Mouse (Mus musculus) intestine, embryonic 14.5 days (tissue): Measurements from ENCODE around the gene Fam161a. TPM values are rescaled to one million over a fixed set of nuclear protein-coding genes. Genes with fewer than 3 reads are reported as not detected.

Experiments
- ATAC-seq: fragments of 200-750 bp; cut with Nextera tagmentation; replicated peaks from 2 replicates; pipeline ENCODE4 v1.8.0; 2017; ENCODE audit warnings: low read depth, moderate number of reproducible peaks, moderate TSS enrichment, moderate library complexity; ENCODE audit not compliant: low FRiP score, low TSS enrichment
- DNase-seq: peaks from one replicate; pipeline ENCODE4 v3.0.0-alpha.2; 2018; ENCODE audit warnings: low spot score
- H3K27ac ChIP-seq: fragments of 300-500 bp; sonication (generic); 2 replicates; pipeline ENCODE4 v1.5.1; 2014; ENCODE audit warnings: low read depth, mild to moderate bottlenecking, control low read depth
- H3K27me3 ChIP-seq: fragments of 300-500 bp; sonication (generic); replicated peaks from 2 replicates; pipeline ENCODE4 v1.6.1; 2014; ENCODE audit warnings: low read length, control low read depth; ENCODE audit not compliant: control insufficient read depth, insufficient read depth
- H3K36me3 ChIP-seq: fragments of 300-500 bp; sonication (generic); 2 replicates; pipeline ENCODE4 v1.6.1; 2014; ENCODE audit warnings: low read length, control low read depth; ENCODE audit not compliant: control insufficient read depth, insufficient read depth
- H3K4me1 ChIP-seq: fragments of 300-500 bp; sonication (generic); replicated peaks from 2 replicates; pipeline ENCODE4 v1.6.1; 2014; ENCODE audit warnings: low read length, control low read depth, mixed read lengths; ENCODE audit not compliant: control insufficient read depth, insufficient read depth
- H3K4me2 ChIP-seq: fragments of 300-500 bp; sonication (generic); 2 replicates; pipeline ENCODE4 v1.6.1; 2014; ENCODE audit warnings: low read length
- H3K4me3 ChIP-seq: fragments of 300-500 bp; sonication (generic); 2 replicates; pipeline ENCODE4 v1.5.1; 2014; ENCODE audit warnings: low read depth, low read length, control low read depth, mixed read lengths
- H3K9ac ChIP-seq: fragments of 300-500 bp; sonication (generic); 2 replicates; pipeline ENCODE4 v1.6.1; 2014; ENCODE audit warnings: mild to moderate bottlenecking, low read length
- H3K9me3 ChIP-seq: fragments of 300-500 bp; sonication (generic); 2 replicates; pipeline ENCODE4 v1.6.1; 2016; ENCODE audit warnings: low read length, control low read depth; ENCODE audit not compliant: control insufficient read depth
- WGBS: fragments of 180-500 bp; shearing (Covaris S2); extraction: QIAGEN DNeasy Blood & Tissue Kit; methylation state at CpG from one replicate; pipeline ENCODE4 v1.1.7; 2014; 5-methylcytosine and 5-hydroxymethylcytosine counted together
- polyA plus RNA-seq: library from polyadenylated mRNA; unstranded; fragments of >200 nt; fragmentation: Nextera tagmentation; extraction: Ambion mirVana; gene quantifications from 2 replicates; pipeline ENCODE4 v1.2.1, GENCODE M21; 2014

Fam161a gene
- polyA plus RNA-seq, 1 experiment from 2014 or later: 1.6 TPM

DNA sequence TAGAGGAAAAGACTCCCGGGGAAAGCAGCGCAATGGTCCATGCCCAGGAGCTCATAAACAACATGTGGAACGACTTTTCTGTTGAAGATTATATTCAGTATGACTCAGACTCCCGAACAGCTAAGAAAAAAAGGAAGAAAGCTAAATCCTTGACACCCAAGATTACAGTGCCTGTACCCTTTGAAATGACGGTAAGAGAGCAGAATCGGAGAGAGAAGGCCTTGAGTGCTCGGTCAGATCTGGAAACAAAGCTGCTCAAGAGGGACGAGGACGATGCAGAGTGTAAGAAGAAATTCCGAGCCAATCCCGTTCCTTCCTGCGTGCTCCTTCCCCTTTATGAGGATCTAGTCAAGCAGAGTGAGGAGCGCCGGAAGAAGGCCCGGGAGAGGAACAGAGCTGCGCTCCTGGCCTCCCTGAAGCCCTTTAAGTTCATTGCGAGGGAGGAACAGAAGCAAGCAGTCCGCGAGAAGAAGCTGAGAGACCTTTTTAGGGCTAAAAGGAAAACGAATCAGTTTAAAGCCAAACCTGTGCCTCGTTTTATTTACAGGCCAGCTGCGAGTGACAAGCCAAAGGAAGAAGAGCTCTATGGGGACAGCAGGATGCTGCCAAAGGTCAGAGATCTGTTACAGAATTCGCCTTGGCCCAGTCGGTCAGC lies 12.9 kb downstream of the Fam161a start:
- Histone ChIP-seq H3K36me3 (no peaks in the 10 kb centered on the region), H3K9me3 (no peaks in the 10 kb centered on the region), H3K27ac (no peak overlapping the region), H3K4me2 (no peak overlapping the region), H3K4me3 (no peak overlapping the region), H3K27me3 (no peaks in the 10 kb centered on the region), H3K9ac (no peak overlapping the region), H3K4me1 (no peaks in the 10 kb centered on the region)
- no peak for DNase-seq
- WGBS: 67% methylated on average over 24 of the region's 24 CpGs
- no peak for ATAC-seq

DNA sequence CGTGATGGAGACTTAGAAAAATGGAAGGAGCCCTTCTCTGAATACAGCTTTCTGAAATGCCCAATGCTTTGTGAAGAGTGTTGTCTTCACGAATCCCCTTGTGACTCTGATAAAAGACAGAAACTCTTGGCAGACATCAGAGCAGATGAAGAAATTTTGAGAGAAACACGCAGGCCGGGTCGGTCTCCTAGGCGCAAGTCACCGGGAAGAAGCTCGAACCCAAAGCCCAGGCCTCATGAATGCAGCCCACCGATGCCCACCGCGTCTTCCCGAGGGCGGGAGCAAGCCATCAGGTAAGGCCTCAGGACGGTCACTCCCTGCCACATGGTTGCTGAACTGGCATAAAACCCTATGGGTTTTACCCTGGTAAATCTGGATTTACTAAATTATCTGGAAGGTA lies 13.5 kb downstream of the Fam161a start:
- Histone ChIP-seq H3K9ac (no peak overlapping the region), H3K9me3 (no peaks in the 10 kb centered on the region), H3K27ac (no peak overlapping the region), H3K4me1 (no peaks in the 10 kb centered on the region), H3K27me3 (no peaks in the 10 kb centered on the region), H3K4me2 (no peak overlapping the region), H3K36me3 (no peaks in the 10 kb centered on the region), H3K4me3 (no peak overlapping the region)
- 90% methylated on average over 14 of the region's 14 CpGs for WGBS
- no peak for DNase-seq
- no peak for ATAC-seq

DNA sequence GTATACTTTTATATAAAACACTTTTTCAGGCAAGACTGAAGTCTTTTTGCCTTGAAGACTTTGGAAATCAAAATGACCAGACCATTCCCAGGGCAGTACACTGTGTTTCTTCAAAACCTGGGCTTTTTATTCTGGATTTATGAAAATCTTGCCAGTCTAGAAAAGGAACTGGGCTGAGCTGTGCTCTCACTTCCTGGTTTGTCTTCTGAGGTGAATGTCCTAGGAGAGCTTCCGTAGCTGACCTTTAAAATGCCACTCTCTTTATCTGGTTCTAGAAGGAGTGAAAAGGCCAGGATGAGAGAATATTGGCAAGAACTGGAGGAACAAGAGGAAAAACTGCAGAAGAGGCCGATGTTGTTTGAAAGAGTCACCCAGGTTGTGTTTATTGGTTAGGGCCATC lies 15.8 kb downstream of the Fam161a start:
- DNase-seq: no peak
- WGBS: 86% methylated on average over 2 of the region's 2 CpGs
- no peak overlapping the region for H3K4me3 ChIP-seq

DNA sequence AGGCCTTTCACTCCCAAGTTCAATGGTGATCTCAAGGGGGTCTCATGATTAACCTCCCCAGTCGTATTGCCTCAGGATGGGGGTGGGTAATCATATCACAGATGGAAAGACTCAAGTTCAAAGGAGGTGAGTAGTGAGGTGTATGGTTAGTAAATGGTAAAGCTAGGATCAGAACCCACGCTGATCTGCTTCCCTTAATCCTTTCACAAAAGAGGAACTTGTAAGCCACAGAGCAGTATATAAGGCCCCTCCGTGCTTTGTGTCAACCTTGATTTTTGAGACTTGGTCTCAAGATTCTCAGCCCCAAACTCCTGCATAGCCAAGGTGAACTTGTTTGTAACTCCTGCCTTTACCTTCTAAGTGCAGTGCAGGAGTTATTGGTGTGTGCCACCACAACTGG lies 16.8 kb downstream of the Fam161a start:
- WGBS: 85% methylated on average over 3 of the region's 3 CpGs
- Histone ChIP-seq H3K4me3 (no peak overlapping the region), H3K9ac (no peak overlapping the region), H3K27ac (no peak overlapping the region), H3K4me2 (no peak overlapping the region), H3K27me3 (no peaks in the 10 kb centered on the region), H3K4me1 (no peaks in the 10 kb centered on the region), H3K9me3 (no peaks in the 10 kb centered on the region), H3K36me3 (no peaks in the 10 kb centered on the region)
- DNase-seq (no peak), ATAC-seq (no peak)

More for the DNA sequence above, 15.8 kb downstream of the Fam161a start:
- Histone ChIP-seq H3K9me3 (no peaks in the 10 kb centered on the region), H3K27ac (no peak overlapping the region), H3K27me3 (no peaks in the 10 kb centered on the region), H3K4me2 (no peak overlapping the region), H3K36me3 (no peaks in the 10 kb centered on the region), H3K4me1 (no peaks in the 10 kb centered on the region), H3K9ac (no peak overlapping the region)
- no peak for ATAC-seq

DNA sequence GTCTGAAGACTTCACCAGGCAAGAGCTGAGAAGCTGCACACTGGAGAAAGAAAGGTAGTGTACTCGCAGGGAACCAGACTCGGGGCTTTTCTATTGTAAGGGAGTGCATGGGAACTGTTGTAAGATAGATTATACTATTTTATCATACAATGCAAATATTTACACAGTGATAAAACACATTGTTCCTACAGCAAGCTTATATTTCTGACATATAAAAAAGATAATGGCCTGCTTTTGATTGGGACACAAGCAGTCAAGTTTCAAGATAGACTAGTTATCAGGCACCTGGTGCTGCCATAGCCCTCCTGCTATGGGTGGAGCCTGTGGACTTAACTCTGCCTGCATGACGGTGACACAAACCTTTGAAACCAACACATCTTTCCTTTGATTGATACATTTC lies 21.6 kb downstream of the Fam161a start:
- Histone ChIP-seq H3K9ac (no peak overlapping the region), H3K27me3 (no peaks in the 10 kb centered on the region), H3K9me3 (no peaks in the 10 kb centered on the region), H3K27ac (no peak overlapping the region), H3K4me2 (no peak overlapping the region), H3K4me3 (no peak overlapping the region), H3K4me1 (no peaks in the 10 kb centered on the region), H3K36me3 (no peaks in the 10 kb centered on the region)
- DNase-seq (no peak), ATAC-seq (no peak)
- 45% methylated on average over 3 of the region's 3 CpGs for WGBS

DNA sequence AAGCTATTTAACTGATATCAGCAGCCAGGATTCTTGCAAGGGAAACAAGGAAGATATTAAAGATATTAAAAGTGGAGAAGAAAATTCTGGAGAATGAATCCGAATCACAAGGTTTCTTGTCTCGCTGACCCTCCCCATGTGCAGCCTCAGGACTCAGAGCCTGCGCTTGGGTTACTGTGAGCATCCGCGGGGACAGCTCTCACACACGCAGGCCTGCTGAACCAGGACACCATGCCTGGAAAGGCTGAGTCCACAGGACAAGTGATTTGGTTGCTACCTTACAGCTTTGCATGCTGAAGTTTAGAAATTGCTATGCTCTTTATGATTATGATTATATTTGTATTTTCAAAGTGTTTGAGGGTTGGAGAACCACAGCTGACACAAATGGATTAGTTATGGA lies 22.1 kb downstream of the Fam161a start:
- no peak for DNase-seq
- no peak for ATAC-seq
- no peaks in the 10 kb centered on the region for H3K9me3 ChIP-seq
- H3K27ac ChIP-seq: no peak overlapping the region
- H3K27me3 ChIP-seq: no peaks in the 10 kb centered on the region
- no peak overlapping the region for H3K4me2 ChIP-seq
- WGBS: 65% methylated on average over 6 of the region's 6 CpGs
- H3K4me3 ChIP-seq: no peak overlapping the region
- no peaks in the 10 kb centered on the region for H3K4me1 ChIP-seq
- H3K9ac ChIP-seq: no peak overlapping the region
- no peaks in the 10 kb centered on the region for H3K36me3 ChIP-seq

DNA sequence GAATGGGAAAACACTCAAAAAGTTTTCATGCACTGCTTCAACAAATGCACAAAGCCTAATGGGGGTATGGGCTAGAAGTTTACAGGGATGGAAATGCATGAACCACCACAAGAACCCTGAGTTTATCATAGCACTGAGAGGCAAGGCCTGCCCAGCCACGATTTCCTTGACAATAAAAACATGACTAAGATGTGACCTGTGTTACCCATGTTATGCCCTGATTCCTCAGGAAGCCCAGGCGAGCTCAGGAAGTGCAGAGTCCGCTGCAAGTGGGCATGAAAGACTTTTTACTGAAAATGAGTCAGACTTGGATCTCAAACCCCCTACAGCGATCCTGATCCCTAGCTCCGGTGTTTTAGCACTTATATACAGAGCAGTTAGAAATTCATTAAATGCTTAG lies 39.9 kb downstream of the Fam161a start:
- ATAC-seq: no peak

DNA sequence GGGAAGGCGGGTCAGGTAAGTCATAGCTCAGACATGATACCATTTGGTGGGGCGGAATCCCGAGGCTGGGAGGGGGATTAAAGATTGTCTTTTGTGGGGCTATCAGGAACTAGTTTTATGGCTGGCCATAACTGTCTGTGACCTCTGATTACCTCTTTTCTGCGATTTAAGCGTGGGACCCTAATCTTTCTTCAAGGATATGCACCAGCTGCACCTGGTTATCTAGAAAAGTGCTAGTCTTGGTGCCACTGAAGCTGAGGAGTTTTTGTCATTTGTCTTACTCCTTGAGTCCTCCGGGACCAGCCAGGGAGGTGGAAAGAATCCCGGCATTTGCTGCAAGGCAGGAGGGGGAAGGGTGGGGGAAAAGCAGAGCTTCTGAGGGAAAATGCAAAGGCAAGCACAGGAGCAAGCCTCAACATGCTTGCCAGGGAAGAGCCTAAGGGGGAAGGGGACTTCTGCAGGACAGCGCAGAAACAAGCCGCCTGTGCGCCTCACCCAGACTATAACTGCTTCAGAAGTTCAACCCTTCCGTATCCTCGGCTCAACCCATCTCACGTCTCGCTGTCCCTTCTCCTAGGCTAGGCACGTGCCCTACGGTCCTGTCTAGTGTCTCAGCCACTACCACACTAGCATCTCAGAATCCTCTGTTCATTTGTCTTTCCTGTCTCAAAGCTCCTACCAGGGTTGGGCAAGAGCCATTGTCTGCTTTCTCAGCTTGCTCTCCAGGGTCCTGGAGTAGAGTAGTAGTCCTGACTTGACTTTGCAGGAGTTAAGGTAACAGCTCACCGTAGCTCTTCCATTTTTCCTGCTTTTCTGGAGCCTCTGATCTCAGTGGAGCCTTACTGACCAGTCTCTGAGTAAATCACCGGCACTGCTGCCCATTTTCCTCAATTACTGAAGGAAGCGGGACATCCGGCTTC lies 40.6 kb downstream of the Fam161a start:
- no peaks in the 10 kb centered on the region for H3K27me3 ChIP-seq
- H3K27ac ChIP-seq: no peak overlapping the region
- no peak overlapping the region for H3K4me3 ChIP-seq
- no peaks in the 10 kb centered on the region for H3K36me3 ChIP-seq
- no peak for ATAC-seq
- DNase-seq: peak; percentile 61
- no peak overlapping the region for H3K9ac ChIP-seq
- no peaks in the 10 kb centered on the region for H3K9me3 ChIP-seq
- H3K4me1 ChIP-seq: 0 out of 2 replicates have a peak, but pooled peaks cover 5% of the 10 kb centered on the region
- WGBS: 24% methylated on average over 20 of the region's 20 CpGs
- H3K4me2 ChIP-seq: peak overlapping the region; percentile 36

More for the DNA sequence above, 39.9 kb downstream of the Fam161a start:
- DNase-seq: no peak
- H3K36me3 ChIP-seq: no peaks in the 10 kb centered on the region
- H3K4me3 ChIP-seq: no peak overlapping the region
- 48% methylated on average over 5 of the region's 5 CpGs for WGBS
- no peak overlapping the region for H3K27ac ChIP-seq
- H3K4me2 ChIP-seq: no peak overlapping the region
- H3K9me3 ChIP-seq: no peaks in the 10 kb centered on the region
- no peak overlapping the region for H3K9ac ChIP-seq
- no peaks in the 10 kb centered on the region for H3K27me3 ChIP-seq
- 0 out of 2 replicates have a peak, but pooled peaks cover 5% of the 10 kb centered on the region for H3K4me1 ChIP-seq
